Mouse (Mus musculus): ENCODE data around the gene Cdh18. TPM values are rescaled to one million over a fixed set of nuclear protein-coding genes. Genes with fewer than 3 reads are reported as not detected.
A peak's percentile ranks its signal among the peaks of the same experiment; 100 is the strongest.

The Cdh18 gene
- 0.50 and 1.3 TPM in 2 replicates for polyA plus RNA-seq (2014; fragmentation: Nextera tagmentation; extraction: Ambion mirVana)

DNA sequence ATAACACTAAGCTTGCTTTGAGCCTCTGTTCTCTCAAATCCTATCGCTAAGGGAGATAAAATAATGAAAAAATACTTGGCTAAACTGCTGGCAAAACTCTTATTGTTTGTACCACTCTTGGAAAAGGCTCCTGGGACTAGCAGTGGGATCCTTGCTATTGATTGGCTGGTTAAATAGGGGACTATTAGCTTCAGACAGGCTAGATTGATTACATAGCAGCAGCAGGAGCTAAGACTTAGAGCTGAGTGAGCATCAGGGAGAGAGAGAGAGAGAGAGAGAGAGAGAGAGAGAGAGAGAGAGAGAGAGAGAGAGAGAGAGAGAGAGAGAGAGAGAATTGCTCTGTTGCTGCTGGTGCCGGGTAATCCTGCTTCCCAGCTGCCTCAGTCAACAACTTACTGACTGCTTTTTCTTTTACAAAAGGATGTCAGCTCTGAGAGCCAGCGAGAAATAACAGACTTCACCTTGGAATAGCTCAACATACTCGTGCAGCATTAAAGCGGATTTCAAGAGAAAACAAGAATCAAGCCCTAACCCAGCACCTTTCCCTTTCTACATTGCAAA lies at the start of gene Cdh18:
Gene Cdh18 (plus strand): TSS at position 312 of the 561 bp plus-strand sequence.
- Histone ChIP-seq H3K9me3 (ENCODE audit: control insufficient read depth, low read length) (no peaks in the 10 kb centered on the region), H3K4me1 (replicated peaks; ENCODE audit: control insufficient read depth, insufficient read depth, low read length) (no peaks in the 10 kb centered on the region), H3K9ac (ENCODE audit: low read depth, low read length) (no peak within 1 kb of the TSS), H3K27ac (ENCODE audit: low read depth, low read length) (no peak within 1 kb of the TSS), H3K4me3 (ENCODE audit: low read depth, low read length) (no peak within 1 kb of the TSS), H3K27me3 (ENCODE audit: control insufficient read depth, insufficient read depth, low read length) (no peaks in the 10 kb centered on the region), H3K36me3 (ENCODE audit: control insufficient read depth, insufficient read depth, low read length) (no peaks in the 10 kb centered on the region), H3K4me2 (replicated peaks; ENCODE audit: low read depth, low read length) (no peak within 1 kb of the TSS)
- 0 out of 2 replicates have a peak, but pooled peaks have one; percentile 30 for ATAC-seq (ENCODE audit: low FRiP score)
- WGBS, result 54% methylated on average over 5 of the region's 5 CpGs
- DNase-seq (ENCODE audit: low spot score), result no peak

DNA sequence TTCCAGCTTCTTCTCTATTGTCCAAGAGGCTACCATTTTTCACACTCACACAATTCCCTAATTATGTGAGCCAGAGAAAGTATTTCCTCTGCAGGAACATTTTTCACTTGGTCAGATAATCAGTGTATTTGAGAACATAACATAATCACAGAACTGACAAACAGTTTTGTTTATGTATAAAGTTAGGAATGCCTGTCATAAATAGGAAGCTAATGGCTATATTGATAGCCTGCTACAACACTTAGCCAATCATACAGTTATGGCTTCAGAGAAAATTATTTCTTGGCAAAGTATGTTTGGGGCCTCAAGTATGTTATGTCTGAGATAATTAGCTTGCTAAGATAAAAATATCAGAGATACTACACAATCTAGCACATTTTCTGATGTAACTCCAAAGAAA lies 37.6 kb upstream of the Cdh18 start:
- H3K4me2 ChIP-seq (replicated peaks; ENCODE audit: low read depth, low read length), result no peak overlapping the region
- no peak overlapping the region for H3K9ac ChIP-seq (ENCODE audit: low read depth, low read length)
- no peak overlapping the region for H3K4me3 ChIP-seq (ENCODE audit: low read depth, low read length)
- no peaks in the 10 kb centered on the region for H3K27me3 ChIP-seq (ENCODE audit: control insufficient read depth, insufficient read depth, low read length)
- H3K9me3 ChIP-seq (ENCODE audit: control insufficient read depth, low read length), result no peaks in the 10 kb centered on the region
- DNase-seq (ENCODE audit: low spot score) (no peak), ATAC-seq (ENCODE audit: low FRiP score) (no peak)
- no peaks in the 10 kb centered on the region for H3K36me3 ChIP-seq (ENCODE audit: control insufficient read depth, insufficient read depth, low read length)
- H3K4me1 ChIP-seq (replicated peaks; ENCODE audit: control insufficient read depth, insufficient read depth, low read length), result no peaks in the 10 kb centered on the region
- no peak overlapping the region for H3K27ac ChIP-seq (ENCODE audit: low read depth, low read length)

DNA sequence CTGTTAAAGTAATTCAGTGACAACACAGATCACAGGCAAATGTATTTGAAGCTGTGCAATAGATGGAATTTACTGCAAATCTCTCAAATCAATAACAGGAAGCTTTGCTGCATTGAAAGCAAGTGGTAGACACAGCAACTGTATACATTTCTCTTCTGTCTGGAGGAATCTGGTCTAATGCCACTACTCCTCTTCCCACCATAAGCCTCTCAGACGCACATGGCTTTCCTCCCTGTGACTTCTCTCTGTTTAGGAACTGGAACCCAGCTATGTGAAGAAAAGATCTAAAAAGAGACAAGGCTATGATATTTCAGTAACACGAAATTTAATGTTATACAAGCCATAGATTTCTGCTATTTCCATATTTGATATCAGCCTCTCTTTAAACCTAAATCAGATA lies 13.0 kb upstream of the Cdh18 start:
- no peak overlapping the region for H3K4me3 ChIP-seq (ENCODE audit: low read depth, low read length)
- H3K9ac ChIP-seq (ENCODE audit: low read depth, low read length), result no peak overlapping the region
- H3K27ac ChIP-seq (ENCODE audit: low read depth, low read length), result no peak overlapping the region
- H3K4me2 ChIP-seq (replicated peaks; ENCODE audit: low read depth, low read length), result no peak overlapping the region
- H3K36me3 ChIP-seq (ENCODE audit: control insufficient read depth, insufficient read depth, low read length), result no peaks in the 10 kb centered on the region
- no peaks in the 10 kb centered on the region for H3K9me3 ChIP-seq (ENCODE audit: control insufficient read depth, low read length)
- H3K27me3 ChIP-seq (ENCODE audit: control insufficient read depth, insufficient read depth, low read length), result no peaks in the 10 kb centered on the region
- no peak for DNase-seq (ENCODE audit: low spot score)
- WGBS, result 58% methylated on average over 2 of the region's 2 CpGs
- ATAC-seq (ENCODE audit: low FRiP score), result no peak
- no peaks in the 10 kb centered on the region for H3K4me1 ChIP-seq (replicated peaks; ENCODE audit: control insufficient read depth, insufficient read depth, low read length)

DNA sequence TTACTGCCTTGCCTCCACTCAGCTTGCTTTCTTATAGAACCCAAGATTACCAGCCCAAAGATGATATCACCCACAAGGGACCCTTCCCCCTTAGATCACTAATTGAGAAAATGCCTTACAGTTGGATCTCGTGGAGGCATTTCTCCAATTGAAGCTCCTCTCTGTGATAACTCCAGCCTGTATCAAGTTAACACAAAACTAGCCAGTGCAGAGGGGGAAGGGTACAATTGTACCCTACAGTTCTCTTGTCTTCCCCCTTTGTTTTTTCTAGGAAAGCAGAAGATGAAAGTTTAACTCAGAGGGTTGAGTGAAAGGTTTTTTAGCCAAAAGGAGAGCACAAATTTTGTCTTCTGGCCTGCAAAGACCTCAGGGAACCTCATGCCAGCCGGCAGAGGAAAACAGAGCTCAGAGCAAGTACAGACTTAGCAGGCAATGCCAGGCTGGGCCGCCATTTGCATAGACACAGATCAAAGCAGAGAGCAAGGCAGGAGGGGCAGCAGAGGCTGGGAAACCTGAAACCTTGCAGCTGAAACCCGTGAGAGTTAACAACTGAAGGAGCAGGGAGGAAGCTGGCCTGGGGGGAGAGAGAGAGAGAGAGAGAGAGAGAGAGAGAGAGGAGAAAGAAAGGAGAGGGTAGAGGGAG lies 29.3 kb downstream of the Cdh18 start:
- H3K27ac ChIP-seq (ENCODE audit: low read depth, low read length), result no peak overlapping the region
- H3K9me3 ChIP-seq (ENCODE audit: control insufficient read depth, low read length), result no peaks in the 10 kb centered on the region
- H3K4me1 ChIP-seq (replicated peaks; ENCODE audit: control insufficient read depth, insufficient read depth, low read length), result no peaks in the 10 kb centered on the region
- no peaks in the 10 kb centered on the region for H3K36me3 ChIP-seq (ENCODE audit: control insufficient read depth, insufficient read depth, low read length)
- H3K9ac ChIP-seq (ENCODE audit: low read depth, low read length), result no peak overlapping the region
- H3K27me3 ChIP-seq (ENCODE audit: control insufficient read depth, insufficient read depth, low read length), result no peaks in the 10 kb centered on the region
- peak; percentile 63 for ATAC-seq (ENCODE audit: low FRiP score)
- H3K4me3 ChIP-seq (ENCODE audit: low read depth, low read length), result no peak overlapping the region
- peak; percentile 23 for DNase-seq (ENCODE audit: low spot score)
- no peak overlapping the region for H3K4me2 ChIP-seq (replicated peaks; ENCODE audit: low read depth, low read length)
- 6% methylated on average over 4 of the region's 4 CpGs for WGBS

DNA sequence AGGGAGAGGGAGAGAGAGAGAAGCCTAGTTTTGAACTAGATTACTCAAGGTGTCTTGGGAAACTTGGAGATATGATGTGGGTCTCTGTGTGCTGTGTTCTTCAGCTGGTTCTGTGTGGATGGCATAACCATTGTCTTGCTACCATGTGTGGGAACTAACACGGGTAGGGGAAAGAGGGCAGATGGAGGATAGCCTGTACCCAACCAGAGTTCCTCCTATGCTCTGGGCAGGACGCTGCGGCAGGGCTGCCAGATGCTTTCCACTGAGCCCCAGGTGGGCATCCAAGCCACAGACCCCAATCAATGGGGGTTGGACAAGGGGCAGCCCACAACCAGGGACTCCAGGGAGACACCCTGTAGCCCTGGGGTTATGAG lies 29.8 kb downstream of the Cdh18 start:
- H3K27ac ChIP-seq (ENCODE audit: low read depth, low read length), result no peak overlapping the region

DNA sequence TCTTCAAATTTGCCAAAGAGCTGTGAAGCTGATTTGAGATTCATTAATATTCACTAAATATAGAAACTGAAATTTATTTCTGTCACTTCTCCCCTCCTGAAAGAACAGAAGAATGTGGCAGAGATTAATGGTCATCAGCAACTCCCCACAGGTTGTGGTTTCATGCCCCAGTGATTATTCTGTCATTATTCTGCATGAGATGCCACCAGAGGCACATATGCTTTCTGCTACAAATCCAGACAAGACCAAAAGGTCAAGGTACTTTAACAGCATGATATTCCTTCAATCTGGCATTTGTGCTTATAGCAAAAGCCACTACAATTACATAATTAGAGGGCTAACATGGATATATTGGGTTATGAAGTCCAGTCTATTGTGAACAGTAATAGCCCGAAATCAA lies 35.8 kb downstream of the Cdh18 start:
- Histone ChIP-seq H3K36me3 (ENCODE audit: control insufficient read depth, insufficient read depth, low read length) (no peaks in the 10 kb centered on the region), H3K9me3 (ENCODE audit: control insufficient read depth, low read length) (no peaks in the 10 kb centered on the region), H3K4me1 (replicated peaks; ENCODE audit: control insufficient read depth, insufficient read depth, low read length) (no peaks in the 10 kb centered on the region), H3K9ac (ENCODE audit: low read depth, low read length) (no peak overlapping the region), H3K4me3 (ENCODE audit: low read depth, low read length) (no peak overlapping the region), H3K27me3 (ENCODE audit: control insufficient read depth, insufficient read depth, low read length) (no peaks in the 10 kb centered on the region), H3K4me2 (replicated peaks; ENCODE audit: low read depth, low read length) (no peak overlapping the region), H3K27ac (ENCODE audit: low read depth, low read length) (no peak overlapping the region)
- DNase-seq (ENCODE audit: low spot score) (peak; percentile 2), ATAC-seq (ENCODE audit: low FRiP score) (peak; percentile 71)
- 69% methylated on average over 1 of the region's 1 CpGs for WGBS

More for the DNA sequence above, 29.8 kb downstream of the Cdh18 start:
- Histone ChIP-seq H3K4me3 (ENCODE audit: low read depth, low read length) (no peak overlapping the region), H3K27me3 (ENCODE audit: control insufficient read depth, insufficient read depth, low read length) (no peaks in the 10 kb centered on the region), H3K9me3 (ENCODE audit: control insufficient read depth, low read length) (no peaks in the 10 kb centered on the region), H3K4me2 (replicated peaks; ENCODE audit: low read depth, low read length) (no peak overlapping the region), H3K4me1 (replicated peaks; ENCODE audit: control insufficient read depth, insufficient read depth, low read length) (no peaks in the 10 kb centered on the region), H3K9ac (ENCODE audit: low read depth, low read length) (no peak overlapping the region), H3K36me3 (ENCODE audit: control insufficient read depth, insufficient read depth, low read length) (no peaks in the 10 kb centered on the region)
- DNase-seq (ENCODE audit: low spot score) (no peak), ATAC-seq (ENCODE audit: low FRiP score) (peak; percentile 19; the same call in 1 of the 2 replicates)
- 26% methylated on average over 3 of the region's 3 CpGs for WGBS

DNA sequence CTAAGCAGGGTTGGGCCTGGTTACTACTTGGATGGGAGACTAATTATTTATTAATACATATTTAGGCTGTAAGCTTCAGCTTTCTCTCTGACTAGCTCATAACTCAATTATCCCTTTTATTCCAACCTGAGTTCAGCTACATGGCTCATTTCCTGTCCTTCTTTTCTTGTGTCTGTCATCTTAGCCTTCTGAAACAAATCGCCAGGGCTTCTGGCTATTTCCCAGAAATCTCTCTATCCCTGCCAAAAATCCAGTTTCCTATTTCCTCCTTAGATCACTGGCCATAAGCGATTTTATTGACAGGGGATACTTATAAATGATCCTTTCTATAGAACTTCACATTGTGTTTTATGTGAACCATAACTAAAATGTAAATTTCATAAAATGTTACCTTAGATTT lies 167.6 kb downstream of the Cdh18 start:
- ATAC-seq (ENCODE audit: low FRiP score), result no peak
- H3K27me3 ChIP-seq (ENCODE audit: control insufficient read depth, insufficient read depth, low read length), result no peaks in the 10 kb centered on the region
- H3K9ac ChIP-seq (ENCODE audit: low read depth, low read length), result no peak overlapping the region
- 84% methylated on average over 2 of the region's 2 CpGs for WGBS
- H3K4me3 ChIP-seq (ENCODE audit: low read depth, low read length), result no peak overlapping the region
- H3K9me3 ChIP-seq (ENCODE audit: control insufficient read depth, low read length), result no peaks in the 10 kb centered on the region
- H3K4me2 ChIP-seq (replicated peaks; ENCODE audit: low read depth, low read length), result no peak overlapping the region
- no peaks in the 10 kb centered on the region for H3K36me3 ChIP-seq (ENCODE audit: control insufficient read depth, insufficient read depth, low read length)
- H3K4me1 ChIP-seq (replicated peaks; ENCODE audit: control insufficient read depth, insufficient read depth, low read length), result no peaks in the 10 kb centered on the region
- H3K27ac ChIP-seq (ENCODE audit: low read depth, low read length), result no peak overlapping the region
- DNase-seq (ENCODE audit: low spot score), result no peak

DNA sequence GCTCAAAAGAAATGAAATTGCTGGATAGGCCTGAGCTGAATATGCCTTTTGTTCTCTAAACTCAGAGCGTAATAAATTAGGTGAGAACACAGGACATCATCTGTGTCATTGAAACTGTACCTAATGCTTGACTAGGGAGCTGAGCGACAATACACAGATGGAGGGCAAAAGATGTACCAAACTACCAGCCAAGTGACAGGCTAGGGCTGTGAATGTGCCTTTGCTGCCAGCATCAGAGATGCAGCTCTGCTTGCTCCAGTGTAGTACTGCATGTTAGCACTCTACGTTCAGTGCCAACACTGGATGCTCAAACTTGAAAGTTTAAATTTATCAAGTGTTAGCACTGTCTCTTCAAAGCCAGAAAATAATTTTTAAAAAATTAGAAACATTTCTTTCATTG lies 168.9 kb downstream of the Cdh18 start:
- H3K4me1 ChIP-seq (replicated peaks; ENCODE audit: control insufficient read depth, insufficient read depth, low read length), result no peaks in the 10 kb centered on the region
- WGBS, result 76% methylated on average over 3 of the region's 3 CpGs
- no peaks in the 10 kb centered on the region for H3K9me3 ChIP-seq (ENCODE audit: control insufficient read depth, low read length)
- no peaks in the 10 kb centered on the region for H3K36me3 ChIP-seq (ENCODE audit: control insufficient read depth, insufficient read depth, low read length)
- ATAC-seq (ENCODE audit: low FRiP score), result peak; percentile 59
- H3K4me3 ChIP-seq (ENCODE audit: low read depth, low read length), result no peak overlapping the region
- no peak overlapping the region for H3K9ac ChIP-seq (ENCODE audit: low read depth, low read length)
- DNase-seq (ENCODE audit: low spot score), result no peak
- no peak overlapping the region for H3K27ac ChIP-seq (ENCODE audit: low read depth, low read length)
- H3K27me3 ChIP-seq (ENCODE audit: control insufficient read depth, insufficient read depth, low read length), result no peaks in the 10 kb centered on the region
- no peak overlapping the region for H3K4me2 ChIP-seq (replicated peaks; ENCODE audit: low read depth, low read length)

DNA sequence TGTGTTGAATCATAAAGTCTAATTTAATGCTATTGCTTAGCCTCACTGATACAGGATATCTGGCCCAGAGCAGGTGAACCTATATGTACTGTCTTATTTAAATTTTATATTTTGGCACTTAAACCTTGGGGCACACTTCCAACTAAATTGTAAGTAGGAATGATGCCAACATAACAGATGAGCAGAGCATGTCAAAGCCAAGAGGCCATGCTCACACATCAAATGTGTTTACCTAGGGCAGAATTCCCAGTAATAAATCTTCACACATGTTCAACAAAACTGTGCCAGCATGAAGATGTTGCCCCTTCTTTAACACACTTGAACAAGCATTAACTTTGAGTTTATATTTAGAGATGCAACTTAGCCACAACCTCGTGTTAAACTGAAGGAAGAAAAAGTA lies 177.8 kb downstream of the Cdh18 start:
- no peaks in the 10 kb centered on the region for H3K9me3 ChIP-seq (ENCODE audit: control insufficient read depth, low read length)
- H3K4me3 ChIP-seq (ENCODE audit: low read depth, low read length), result no peak overlapping the region
- ATAC-seq (ENCODE audit: low FRiP score), result no peak
- no peak overlapping the region for H3K27ac ChIP-seq (ENCODE audit: low read depth, low read length)
- no peaks in the 10 kb centered on the region for H3K27me3 ChIP-seq (ENCODE audit: control insufficient read depth, insufficient read depth, low read length)
- H3K36me3 ChIP-seq (ENCODE audit: control insufficient read depth, insufficient read depth, low read length), result no peaks in the 10 kb centered on the region
- no peak for DNase-seq (ENCODE audit: low spot score)
- WGBS, result 74% methylated on average over 1 of the region's 1 CpGs
- H3K9ac ChIP-seq (ENCODE audit: low read depth, low read length), result no peak overlapping the region
- H3K4me1 ChIP-seq (replicated peaks; ENCODE audit: control insufficient read depth, insufficient read depth, low read length), result no peaks in the 10 kb centered on the region
- no peak overlapping the region for H3K4me2 ChIP-seq (replicated peaks; ENCODE audit: low read depth, low read length)

Data from hindbrain, embryonic 11.5 days (tissue).